Mouse (Mus musculus) forebrain, embryonic 14.5 days (tissue): Measurements from ENCODE around the gene Serpina3n. TPM values are rescaled to one million over a fixed set of nuclear protein-coding genes. Genes with fewer than 3 reads are reported as not detected.

Experiments
- ATAC-seq: fragments of 200-750 bp; cut with Nextera tagmentation; 2 replicates; pipeline ENCODE4 v1.8.0; 2017; ENCODE audit warnings: mild to moderate bottlenecking, moderate library complexity
- DNase-seq: peaks from one replicate; pipeline ENCODE4 v3.0.0-alpha.2; 2015; ENCODE audit warnings: low spot score
- H3K27ac ChIP-seq: fragments of 300-500 bp; sonication (generic); 2 replicates; pipeline ENCODE4 v1.5.1; 2014; ENCODE audit warnings: low read depth, mild to moderate bottlenecking, control low read depth, low read length, moderate library complexity
- H3K27me3 ChIP-seq: fragments of 300-500 bp; sonication (generic); replicated peaks from 2 replicates; pipeline ENCODE4 v1.6.1; 2014; ENCODE audit warnings: low read length, control low read depth, mixed read lengths; ENCODE audit not compliant: control insufficient read depth, insufficient read depth
- H3K36me3 ChIP-seq: fragments of 300-500 bp; sonication (generic); 2 replicates; pipeline ENCODE4 v1.6.1; 2014; ENCODE audit warnings: low read length, control low read depth; ENCODE audit not compliant: control insufficient read depth, insufficient read depth
- H3K4me1 ChIP-seq: fragments of 300-500 bp; sonication (generic); 2 replicates; pipeline ENCODE4 v1.6.1; 2014; ENCODE audit warnings: antibody characterized with exemption, low read length, control low read depth; ENCODE audit not compliant: control insufficient read depth, insufficient read depth
- H3K4me2 ChIP-seq: fragments of 300-500 bp; sonication (generic); 2 replicates; pipeline ENCODE4 v1.6.1; 2014; ENCODE audit warnings: mild to moderate bottlenecking, control low read depth, low read length
- H3K4me3 ChIP-seq: fragments of 300-500 bp; sonication (generic); 2 replicates; pipeline ENCODE4 v1.5.1; 2014; ENCODE audit warnings: low read depth, low read length, control low read depth
- H3K9ac ChIP-seq: fragments of 300-500 bp; sonication (generic); 2 replicates; pipeline ENCODE4 v1.6.1; 2014; ENCODE audit warnings: mild to moderate bottlenecking, low read length, control low read depth, moderate library complexity
- H3K9me3 ChIP-seq: fragments of 300-500 bp; sonication (generic); replicated peaks from 2 replicates; pipeline ENCODE4 v1.6.1; 2016; ENCODE audit warnings: low read length, control low read depth, mixed read lengths; ENCODE audit not compliant: control insufficient read depth
- WGBS: fragments of 180-500 bp; shearing (Covaris S2); extraction: QIAGEN DNeasy Blood & Tissue Kit; methylation state at CpG from one replicate; pipeline ENCODE4 v1.1.7; 2014; 5-methylcytosine and 5-hydroxymethylcytosine counted together
- polyA plus RNA-seq: library from polyadenylated mRNA; unstranded; fragments of >200 nt; fragmentation: Nextera tagmentation; extraction: Ambion mirVana; gene quantifications from 2 replicates; pipeline ENCODE4 v1.2.1, GENCODE M21; 2014

Gene Serpina3n
- polyA plus RNA-seq, 1 experiment from 2014 or later = not detected

GRCm38 (mm10) chr12:104422615-104423392, 16.3 kb downstream of the Serpina3n start:
- H3K4me2 ChIP-seq = no peak overlapping the region
- no peak overlapping the region for H3K27ac ChIP-seq
- DNase-seq (no peak), ATAC-seq (no peak)
- no peaks in the 10 kb centered on the region for H3K4me1 ChIP-seq
- WGBS = 78% methylated on average over 11 of the region's 11 CpGs
- H3K27me3 ChIP-seq = no peaks in the 10 kb centered on the region
- H3K4me3 ChIP-seq = no peak overlapping the region
- no peak overlapping the region for H3K9ac ChIP-seq
- H3K36me3 ChIP-seq = no peaks in the 10 kb centered on the region
- H3K9me3 ChIP-seq = no peaks in the 10 kb centered on the region

- Histone ChIP-seq H3K4me1 (no peaks in the 10 kb centered on the region), H3K27me3 (no peaks in the 10 kb centered on the region), H3K4me3 (no peak overlapping the region), H3K27ac (no peak overlapping the region), H3K4me2 (no peak overlapping the region), H3K9me3 (no peaks in the 10 kb centered on the region), H3K9ac (no peak overlapping the region), H3K36me3 (no peaks in the 10 kb centered on the region)
- ATAC-seq (no peak), DNase-seq (no peak)
- WGBS = 80% methylated on average over 3 of the region's 3 CpGs
These were observed 19.1 kb downstream of the Serpina3n start for GRCm38 (mm10) chr12:104425591-104425990.

GRCm38 (mm10) chr12:104426915-104427314, 20.4 kb downstream of the Serpina3n start:
- H3K4me1 ChIP-seq = no peaks in the 10 kb centered on the region
- H3K4me2 ChIP-seq = no peak overlapping the region
- no peak overlapping the region for H3K9ac ChIP-seq
- DNase-seq (peak; percentile 72), ATAC-seq (peak; percentile 34; the same call in 1 of the 2 replicates)
- WGBS = 5% methylated on average over 7 of the region's 7 CpGs
- no peak overlapping the region for H3K27ac ChIP-seq
- no peak overlapping the region for H3K4me3 ChIP-seq
- no peaks in the 10 kb centered on the region for H3K27me3 ChIP-seq
- no peaks in the 10 kb centered on the region for H3K36me3 ChIP-seq
- no peaks in the 10 kb centered on the region for H3K9me3 ChIP-seq

- Histone ChIP-seq H3K4me3 (no peak overlapping the region), H3K36me3 (no peaks in the 10 kb centered on the region), H3K9me3 (no peaks in the 10 kb centered on the region), H3K27ac (no peak overlapping the region), H3K9ac (no peak overlapping the region), H3K4me2 (no peak overlapping the region), H3K4me1 (no peaks in the 10 kb centered on the region), H3K27me3 (no peaks in the 10 kb centered on the region)
- peak; percentile 55 for DNase-seq
- peak; percentile 27; the same call in 1 of the 2 replicates for ATAC-seq
- WGBS = 34% methylated on average over 10 of the region's 10 CpGs
These were observed 24.8 kb downstream of the Serpina3n start for GRCm38 (mm10) chr12:104431359-104431758.

- H3K9me3 ChIP-seq = no peaks in the 10 kb centered on the region
- H3K9ac ChIP-seq = no peak overlapping the region
- DNase-seq (no peak), ATAC-seq (no peak)
- H3K27me3 ChIP-seq = no peaks in the 10 kb centered on the region
- H3K4me1 ChIP-seq = no peaks in the 10 kb centered on the region
- no peak overlapping the region for H3K4me2 ChIP-seq
- no peak overlapping the region for H3K27ac ChIP-seq
- no peaks in the 10 kb centered on the region for H3K36me3 ChIP-seq
- no peak overlapping the region for H3K4me3 ChIP-seq
- WGBS = 8% methylated on average over 7 of the region's 7 CpGs
These were observed 26.7 kb downstream of the Serpina3n start for GRCm38 (mm10) chr12:104433214-104433613.

- H3K9me3 ChIP-seq = no peaks in the 10 kb centered on the region
- no peak overlapping the region for H3K9ac ChIP-seq
- no peaks in the 10 kb centered on the region for H3K4me1 ChIP-seq
- H3K27me3 ChIP-seq = no peaks in the 10 kb centered on the region
- no peak for DNase-seq
- no peaks in the 10 kb centered on the region for H3K36me3 ChIP-seq
- H3K27ac ChIP-seq = no peak overlapping the region
- no peak overlapping the region for H3K4me3 ChIP-seq
- no peak overlapping the region for H3K4me2 ChIP-seq
- no peak for ATAC-seq
- WGBS = 77% methylated on average over 20 of the region's 20 CpGs
These were observed 27.6 kb downstream of the Serpina3n start for GRCm38 (mm10) chr12:104433951-104434735.

- no peak overlapping the region for H3K4me2 ChIP-seq
- DNase-seq = peak; percentile 87
- 10% methylated on average over 22 of the region's 22 CpGs for WGBS
These were observed 33.7 kb downstream of the Serpina3n start for GRCm38 (mm10) chr12:104440087-104440760.

GRCm38 (mm10) chr12:104443716-104444115, 37.2 kb downstream of the Serpina3n start:
- H3K27me3 ChIP-seq = no peaks in the 10 kb centered on the region
- H3K4me1 ChIP-seq = no peaks in the 10 kb centered on the region
- no peak overlapping the region for H3K9ac ChIP-seq
- H3K4me3 ChIP-seq = no peak overlapping the region
- no peaks in the 10 kb centered on the region for H3K36me3 ChIP-seq
- DNase-seq (no peak), ATAC-seq (no peak)
- H3K4me2 ChIP-seq = no peak overlapping the region
- no peak overlapping the region for H3K27ac ChIP-seq
- 89% methylated on average over 11 of the region's 11 CpGs for WGBS
- no peaks in the 10 kb centered on the region for H3K9me3 ChIP-seq

More at GRCm38 (mm10) chr12:104440087-104440760, 33.7 kb downstream of the Serpina3n start:
- peak; percentile 79 for ATAC-seq
- Histone ChIP-seq H3K9ac (peak overlapping the region; percentile 18; the same call in 1 of the 2 replicates), H3K9me3 (no peaks in the 10 kb centered on the region), H3K4me1 (no peaks in the 10 kb centered on the region), H3K4me3 (no peak overlapping the region), H3K36me3 (no peaks in the 10 kb centered on the region), H3K27ac (no peak overlapping the region), H3K27me3 (no peaks in the 10 kb centered on the region)
